Mouse (Mus musculus): ENCODE results near the gene Rrp9. TPM values are rescaled to one million over a fixed set of nuclear protein-coding genes. Genes with fewer than 3 reads are reported as not detected.
"Not testable (repeated sequence)": the region's sequence is repeated elsewhere in the genome, so short reads cannot be mapped to it uniquely, and the experiment has no call there.

The Rrp9 gene
- polyA plus RNA-seq, 1 experiment from 2014 or later = 56.2 TPM

DNA sequence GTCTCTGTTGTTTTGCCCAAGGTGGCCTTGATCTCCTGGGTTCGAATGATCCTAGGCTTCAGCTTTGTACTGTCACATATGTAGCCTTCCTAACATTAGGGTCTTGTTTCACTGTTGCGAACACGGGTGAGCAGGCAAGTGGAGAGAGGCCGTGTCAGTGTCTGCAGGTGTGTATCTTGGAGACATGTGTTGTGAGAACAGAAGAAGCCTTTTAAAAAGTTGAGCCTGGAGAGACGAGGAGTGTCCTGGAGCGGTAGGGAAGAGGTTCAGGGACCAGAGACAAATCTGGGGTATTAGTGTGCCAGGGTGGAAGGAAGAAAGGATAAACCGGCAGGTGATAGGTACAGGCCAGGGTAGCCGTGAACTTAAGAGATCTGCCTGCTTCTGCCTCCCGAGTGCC, 2.3 kb downstream of the Rrp9 start:
- no peak for ATAC-seq (ENCODE audit: low FRiP score, low TSS enrichment)
- 73% methylated on average over 9 of the region's 9 CpGs for WGBS

DNA sequence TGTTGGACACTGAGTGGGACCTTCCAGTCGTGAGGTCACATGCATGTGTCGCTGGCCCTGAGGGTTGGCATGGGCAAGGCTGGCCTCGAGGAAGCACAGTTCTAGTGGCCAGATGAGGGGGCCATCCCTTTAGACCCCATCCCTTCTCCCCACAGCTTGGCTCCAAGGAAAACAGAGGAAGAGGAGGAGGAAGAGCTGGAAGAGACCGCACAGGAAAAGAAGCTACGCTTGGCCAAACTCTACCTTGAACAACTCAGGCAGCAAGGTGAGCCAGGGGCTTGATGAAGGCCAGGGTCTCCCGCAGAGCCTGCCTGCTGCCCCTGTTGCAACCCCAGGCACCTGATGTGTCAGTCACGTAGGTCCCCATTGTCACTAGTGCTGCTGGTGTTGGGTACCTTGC, 4.8 kb downstream of the Rrp9 start:
- no peak overlapping the region for H3K4me3 ChIP-seq (ENCODE audit: low read length)
- WGBS = 88% methylated on average over 7 of the region's 7 CpGs
- no peaks in the 10 kb centered on the region for H3K27me3 ChIP-seq (ENCODE audit: insufficient read depth, low read length)
- H3K4me1 ChIP-seq (ENCODE audit: insufficient read depth, low read length) = peaks cover 20% of the 10 kb centered on the region
- no peak overlapping the region for H3K9ac ChIP-seq (replicated peaks; ENCODE audit: low read length)
- H3K27ac ChIP-seq (ENCODE audit: low read length) = no peak overlapping the region
- H3K4me2 ChIP-seq (replicated peaks; ENCODE audit: low read depth, low read length) = no peak overlapping the region
- H3K36me3 ChIP-seq (ENCODE audit: insufficient read depth, low read length) = peaks cover 38% of the 10 kb centered on the region
- H3K9me3 ChIP-seq (ENCODE audit: low read length) = no peaks in the 10 kb centered on the region
- no peak for ATAC-seq (ENCODE audit: low FRiP score, low TSS enrichment)

More for the DNA sequence above, 2.3 kb downstream of the Rrp9 start:
- no peak overlapping the region for H3K27ac ChIP-seq (ENCODE audit: low read length)
- peaks cover 20% of the 10 kb centered on the region for H3K36me3 ChIP-seq (ENCODE audit: insufficient read depth, low read length)
- peak overlapping the region; percentile 73 for H3K4me3 ChIP-seq (ENCODE audit: low read length)
- H3K9ac ChIP-seq (replicated peaks; ENCODE audit: low read length) = peak overlapping the region; percentile 74
- no peaks in the 10 kb centered on the region for H3K9me3 ChIP-seq (ENCODE audit: low read length)
- H3K4me1 ChIP-seq (ENCODE audit: insufficient read depth, low read length) = peaks cover 39% of the 10 kb centered on the region
- H3K27me3 ChIP-seq (ENCODE audit: insufficient read depth, low read length) = no peaks in the 10 kb centered on the region
- H3K4me2 ChIP-seq (replicated peaks; ENCODE audit: low read depth, low read length) = peak overlapping the region; percentile 98

DNA sequence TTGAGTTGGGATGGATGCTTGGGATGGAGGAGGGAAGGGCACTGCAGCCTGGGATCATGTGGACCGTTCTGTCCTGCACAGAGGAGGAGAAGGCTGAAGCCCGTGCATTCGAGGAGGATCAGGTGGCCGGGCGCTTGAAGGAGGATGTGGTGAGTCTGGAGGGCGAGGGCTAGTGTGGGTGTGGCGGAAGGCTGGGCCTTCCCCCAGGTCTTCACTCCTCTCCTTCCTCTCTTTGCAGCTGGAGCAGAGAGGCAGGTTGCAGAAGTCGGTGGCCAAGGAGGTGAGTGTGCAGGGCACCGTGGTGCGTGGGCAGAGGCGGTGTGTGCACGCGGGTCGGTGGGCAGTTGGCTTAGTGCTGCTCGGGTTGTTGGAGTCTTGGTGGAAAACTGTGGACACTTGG, 5.3 kb downstream of the Rrp9 start:
- Histone ChIP-seq H3K27ac (ENCODE audit: low read length) (no peak overlapping the region), H3K27me3 (ENCODE audit: insufficient read depth, low read length) (no peaks in the 10 kb centered on the region), H3K4me2 (replicated peaks; ENCODE audit: low read depth, low read length) (no peak overlapping the region), H3K36me3 (ENCODE audit: insufficient read depth, low read length) (peaks cover 39% of the 10 kb centered on the region), H3K4me1 (ENCODE audit: insufficient read depth, low read length) (peaks cover 15% of the 10 kb centered on the region), H3K9me3 (ENCODE audit: low read length) (no peaks in the 10 kb centered on the region), H3K9ac (replicated peaks; ENCODE audit: low read length) (no peak overlapping the region), H3K4me3 (ENCODE audit: low read length) (no peak overlapping the region)
- WGBS = 86% methylated on average over 13 of the region's 15 CpGs
- no peak for ATAC-seq (ENCODE audit: low FRiP score, low TSS enrichment)

DNA sequence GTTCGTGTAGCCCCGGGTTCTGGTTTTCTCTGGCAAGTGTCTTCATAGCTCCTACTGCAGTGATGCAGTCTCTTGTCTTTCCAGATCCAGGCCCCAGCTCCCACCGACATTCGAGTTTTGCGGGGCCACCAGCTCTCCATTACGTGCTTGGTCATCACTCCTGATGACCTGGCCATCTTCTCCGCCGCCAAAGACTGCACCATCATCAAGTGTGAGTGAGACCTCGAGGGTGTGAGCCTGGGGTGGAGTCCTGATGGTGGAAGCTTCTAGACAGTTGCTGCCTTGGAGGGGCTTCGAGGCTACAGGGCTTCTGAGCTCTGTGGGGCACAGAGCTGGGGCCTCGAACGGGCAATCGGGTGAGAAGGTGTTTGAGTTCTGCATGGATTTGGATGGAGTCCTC, 5.9 kb downstream of the Rrp9 start:
- no peak for ATAC-seq (ENCODE audit: low FRiP score, low TSS enrichment)
- H3K4me2 ChIP-seq (replicated peaks; ENCODE audit: low read depth, low read length) = no peak overlapping the region
- H3K4me1 ChIP-seq (ENCODE audit: insufficient read depth, low read length) = peaks cover 11% of the 10 kb centered on the region
- WGBS = 92% methylated on average over 13 of the region's 13 CpGs
- no peak overlapping the region for H3K4me3 ChIP-seq (ENCODE audit: low read length)
- no peak overlapping the region for H3K9ac ChIP-seq (replicated peaks; ENCODE audit: low read length)
- no peaks in the 10 kb centered on the region for H3K27me3 ChIP-seq (ENCODE audit: insufficient read depth, low read length)
- no peak overlapping the region for H3K27ac ChIP-seq (ENCODE audit: low read length)
- peaks cover 41% of the 10 kb centered on the region for H3K36me3 ChIP-seq (ENCODE audit: insufficient read depth, low read length)
- H3K9me3 ChIP-seq (ENCODE audit: low read length) = no peaks in the 10 kb centered on the region

DNA sequence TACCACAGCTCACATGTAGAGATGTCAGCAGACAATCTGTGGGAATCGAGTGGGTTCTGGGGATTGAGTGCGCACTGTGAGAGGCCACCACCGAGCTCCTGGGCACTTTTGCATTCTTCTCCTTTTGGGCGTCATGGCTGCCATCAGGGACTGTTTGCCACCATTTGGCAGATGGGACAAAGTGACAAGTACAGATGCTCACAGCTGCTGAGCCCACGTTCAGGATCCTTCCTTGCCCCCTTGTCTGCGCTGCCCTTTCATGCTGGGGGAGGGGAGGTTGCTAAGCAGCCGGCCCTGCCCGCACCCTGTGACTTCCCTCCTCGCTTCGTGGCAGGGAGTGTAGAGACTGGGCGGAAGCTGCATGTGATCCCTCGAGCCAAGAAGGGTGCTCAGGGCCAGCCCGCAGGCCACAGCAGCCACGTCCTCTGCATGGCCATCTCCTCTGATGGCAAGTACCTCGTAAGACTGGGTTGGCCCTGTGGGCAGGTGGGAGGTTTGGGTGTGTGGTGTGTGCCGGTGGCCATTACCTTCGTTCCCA, 6.9 kb downstream of the Rrp9 start:
- no peaks in the 10 kb centered on the region for H3K9me3 ChIP-seq (ENCODE audit: low read length)
- no peak overlapping the region for H3K27ac ChIP-seq (ENCODE audit: low read length)
- H3K4me1 ChIP-seq (ENCODE audit: insufficient read depth, low read length) = peaks cover 9% of the 10 kb centered on the region
- WGBS = 85% methylated on average over 17 of the region's 17 CpGs
- H3K9ac ChIP-seq (replicated peaks; ENCODE audit: low read length) = no peak overlapping the region
- peaks cover 41% of the 10 kb centered on the region for H3K36me3 ChIP-seq (ENCODE audit: insufficient read depth, low read length)
- H3K4me3 ChIP-seq (ENCODE audit: low read length) = no peak overlapping the region
- H3K4me2 ChIP-seq (replicated peaks; ENCODE audit: low read depth, low read length) = no peak overlapping the region
- no peaks in the 10 kb centered on the region for H3K27me3 ChIP-seq (ENCODE audit: insufficient read depth, low read length)
- no peak for ATAC-seq (ENCODE audit: low FRiP score, low TSS enrichment)

DNA sequence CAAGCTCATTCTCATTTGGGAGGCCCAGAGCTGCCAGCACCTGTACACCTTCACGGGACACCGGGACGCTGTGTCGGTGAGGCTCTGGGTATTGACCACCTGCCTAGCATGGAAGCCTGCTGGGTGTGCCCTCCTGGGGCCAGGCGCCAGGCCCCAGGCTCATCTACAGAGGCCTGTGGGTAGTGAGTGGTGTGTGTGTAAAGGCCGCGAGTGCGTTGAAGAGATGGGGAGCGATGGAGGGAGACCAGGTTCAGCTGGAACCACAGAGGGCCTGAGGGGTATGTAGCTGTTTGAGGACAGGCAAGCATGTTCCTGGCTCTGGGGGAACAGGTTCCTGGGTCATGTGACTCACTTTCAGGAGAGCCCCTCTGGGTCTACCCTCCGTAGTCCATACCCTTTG, 7.4 kb downstream of the Rrp9 start:
- peaks cover 4% of the 10 kb centered on the region for H3K4me1 ChIP-seq (ENCODE audit: insufficient read depth, low read length)
- no peaks in the 10 kb centered on the region for H3K27me3 ChIP-seq (ENCODE audit: insufficient read depth, low read length)
- 95% methylated on average over 10 of the region's 10 CpGs for WGBS
- no peak overlapping the region for H3K9ac ChIP-seq (replicated peaks; ENCODE audit: low read length)
- H3K4me2 ChIP-seq (replicated peaks; ENCODE audit: low read depth, low read length) = no peak overlapping the region
- ATAC-seq (ENCODE audit: low FRiP score, low TSS enrichment) = no peak
- no peak overlapping the region for H3K4me3 ChIP-seq (ENCODE audit: low read length)
- peaks cover 41% of the 10 kb centered on the region for H3K36me3 ChIP-seq (ENCODE audit: insufficient read depth, low read length)
- no peaks in the 10 kb centered on the region for H3K9me3 ChIP-seq (ENCODE audit: low read length)
- no peak overlapping the region for H3K27ac ChIP-seq (ENCODE audit: low read length)

DNA sequence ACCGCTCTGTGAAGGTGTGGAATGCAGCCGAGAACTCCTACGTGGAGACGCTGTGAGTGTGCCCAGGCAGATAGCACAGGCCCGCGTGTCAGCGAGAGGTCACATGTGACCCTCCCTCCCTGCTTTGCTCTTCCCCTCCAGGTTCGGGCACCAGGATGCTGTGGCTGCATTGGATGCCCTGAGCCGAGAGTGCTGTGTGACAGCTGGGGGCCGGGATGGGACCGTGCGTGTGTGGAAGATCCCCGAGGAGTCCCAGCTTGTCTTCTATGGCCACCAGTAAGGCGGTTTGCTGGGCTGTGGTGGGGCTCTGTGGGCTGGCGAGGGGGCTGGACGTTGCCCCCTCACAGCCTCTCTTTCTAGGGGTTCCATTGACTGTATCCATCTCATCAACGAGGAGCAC, 7.8 kb downstream of the Rrp9 start:
- no peak for ATAC-seq (ENCODE audit: low FRiP score, low TSS enrichment)

DNA sequence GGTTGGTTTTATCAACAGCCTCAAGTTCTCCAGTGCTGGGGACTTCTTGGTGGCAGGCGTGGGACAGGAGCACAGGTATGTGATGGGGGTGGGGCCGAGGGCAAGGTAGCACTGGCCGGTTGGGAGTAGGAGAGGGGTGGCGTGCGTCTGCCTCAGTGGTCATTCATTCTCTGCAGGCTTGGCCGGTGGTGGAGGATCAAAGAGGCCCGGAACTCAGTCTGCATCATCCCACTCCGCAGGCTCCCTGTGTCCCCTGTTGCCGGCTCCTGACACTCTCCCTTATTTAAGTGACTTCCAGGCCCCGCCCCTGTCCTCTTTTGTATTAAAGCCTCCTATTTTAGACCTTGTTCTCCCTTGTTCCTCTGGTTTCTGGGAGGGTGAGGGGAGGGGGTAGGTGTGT, 9.3 kb downstream of the Rrp9 start:
- H3K4me3 ChIP-seq (ENCODE audit: low read length) = no peak overlapping the region
- WGBS = 79% methylated on average over 10 of the region's 10 CpGs
- ATAC-seq (ENCODE audit: low FRiP score, low TSS enrichment) = no peak
- no peak overlapping the region for H3K9ac ChIP-seq (replicated peaks; ENCODE audit: low read length)
- H3K9me3 ChIP-seq (ENCODE audit: low read length) = no peaks in the 10 kb centered on the region
- no peaks in the 10 kb centered on the region for H3K4me1 ChIP-seq (ENCODE audit: insufficient read depth, low read length)
- peaks cover 41% of the 10 kb centered on the region for H3K36me3 ChIP-seq (ENCODE audit: insufficient read depth, low read length)
- no peak overlapping the region for H3K4me2 ChIP-seq (replicated peaks; ENCODE audit: low read depth, low read length)
- no peaks in the 10 kb centered on the region for H3K27me3 ChIP-seq (ENCODE audit: insufficient read depth, low read length)
- no peak overlapping the region for H3K27ac ChIP-seq (ENCODE audit: low read length)

More for the DNA sequence above, 7.8 kb downstream of the Rrp9 start:
- Histone ChIP-seq H3K4me2 (replicated peaks; ENCODE audit: low read depth, low read length) (no peak overlapping the region), H3K27ac (ENCODE audit: low read length) (no peak overlapping the region), H3K4me1 (ENCODE audit: insufficient read depth, low read length) (no peaks in the 10 kb centered on the region), H3K4me3 (ENCODE audit: low read length) (no peak overlapping the region), H3K27me3 (ENCODE audit: insufficient read depth, low read length) (no peaks in the 10 kb centered on the region), H3K9ac (replicated peaks; ENCODE audit: low read length) (no peak overlapping the region), H3K36me3 (ENCODE audit: insufficient read depth, low read length) (peaks cover 41% of the 10 kb centered on the region), H3K9me3 (ENCODE audit: low read length) (no peaks in the 10 kb centered on the region)
- WGBS = 90% methylated on average over 17 of the region's 17 CpGs

DNA sequence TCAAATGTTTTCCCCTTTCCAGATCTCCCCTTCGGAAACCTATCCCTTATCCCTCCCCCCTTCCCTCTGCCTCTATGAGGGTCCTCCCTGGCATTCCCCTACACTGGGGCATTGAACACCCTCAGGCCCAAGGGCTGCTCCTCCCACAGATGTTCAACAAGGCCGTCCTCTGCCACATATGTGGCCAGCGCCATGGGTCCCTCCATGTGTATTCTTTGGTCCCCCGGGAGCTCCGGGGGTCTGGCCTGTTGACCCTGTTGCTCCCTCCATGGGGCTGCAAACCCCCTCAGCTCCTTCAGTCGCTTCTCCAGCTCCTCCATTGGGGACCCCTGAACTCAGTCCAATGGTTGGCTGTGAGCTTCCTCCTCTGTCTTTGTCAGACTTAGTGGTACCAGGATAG, 11.8 kb downstream of the Rrp9 start:
- H3K4me3 ChIP-seq (ENCODE audit: low read length); H3K27me3 ChIP-seq (ENCODE audit: insufficient read depth, low read length); H3K27ac ChIP-seq (ENCODE audit: low read length); H3K9me3 ChIP-seq (ENCODE audit: low read length); ATAC-seq (ENCODE audit: low FRiP score, low TSS enrichment); H3K4me1 ChIP-seq (ENCODE audit: insufficient read depth, low read length); H3K4me2 ChIP-seq (replicated peaks; ENCODE audit: low read depth, low read length); H3K9ac ChIP-seq (replicated peaks; ENCODE audit: low read length): not testable (repeated sequence)
- 86% methylated on average over 6 of the region's 6 CpGs for WGBS
- H3K36me3 ChIP-seq (ENCODE audit: insufficient read depth, low read length) = peaks cover 26% of the 10 kb centered on the region

DNA sequence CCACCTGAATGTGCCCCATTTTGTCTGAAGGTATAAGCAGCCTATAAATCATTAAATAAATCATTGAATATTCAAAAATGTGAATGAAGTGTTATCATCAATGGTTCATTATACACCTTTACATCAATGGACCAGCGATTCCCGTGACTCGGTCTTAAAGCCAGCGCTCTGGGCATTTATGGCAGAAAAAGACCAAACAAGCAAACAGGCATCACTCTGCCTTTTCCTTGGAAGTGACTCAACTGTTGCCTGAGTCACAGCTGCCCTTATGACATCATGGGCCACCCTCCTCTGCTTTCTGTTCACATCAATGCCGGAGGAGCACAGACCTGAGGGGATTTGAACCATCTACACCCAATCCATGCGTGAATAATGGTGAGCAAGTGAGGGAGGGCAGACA, 23.9 kb downstream of the Rrp9 start, which contains the start of gene Iqcf1:
TSS of gene Iqcf1 (plus strand) at position 301 of the 400 bp plus-strand sequence.
- 90% methylated on average over 6 of the region's 6 CpGs for WGBS
- ATAC-seq (ENCODE audit: low FRiP score, low TSS enrichment) = no peak
- Histone ChIP-seq H3K36me3 (ENCODE audit: insufficient read depth, low read length) (no peaks in the 10 kb centered on the region), H3K4me3 (ENCODE audit: low read length) (no peak within 1 kb of the TSS), H3K9me3 (ENCODE audit: low read length) (no peaks in the 10 kb centered on the region), H3K4me2 (replicated peaks; ENCODE audit: low read depth, low read length) (no peak within 1 kb of the TSS), H3K27ac (ENCODE audit: low read length) (no peak within 1 kb of the TSS), H3K9ac (replicated peaks; ENCODE audit: low read length) (no peak within 1 kb of the TSS), H3K4me1 (ENCODE audit: insufficient read depth, low read length) (no peaks in the 10 kb centered on the region), H3K27me3 (ENCODE audit: insufficient read depth, low read length) (no peaks in the 10 kb centered on the region)
